Mouse (Mus musculus): ENCODE results near the gene Slit3. TPM values are rescaled to one million over a fixed set of nuclear protein-coding genes. Genes with fewer than 3 reads are reported as not detected.

Slit3 gene
- polyA plus RNA-seq, 1 experiment from 2014 or later, result 9.0 TPM

- H3K4me2 ChIP-seq (ENCODE audit: low read length), result peak overlapping the region; percentile 18; the same call in 1 of the 2 replicates
- peak; percentile 57 for ATAC-seq
Measured at GRCm38 (mm10) chr11:35282825-35283571, 162.0 kb downstream of the Slit3 start.

GRCm38 (mm10) chr11:35283767-35284166, 162.7 kb downstream of the Slit3 start:
- no peak overlapping the region for H3K4me2 ChIP-seq (ENCODE audit: low read length)
- 30% methylated on average over 3 of the region's 3 CpGs for WGBS

More at GRCm38 (mm10) chr11:35282825-35283571, 162.0 kb downstream of the Slit3 start:
- Histone ChIP-seq H3K27me3 (replicated peaks; ENCODE audit: control insufficient read depth, insufficient read depth, low read length) (0 out of 2 replicates have a peak, but pooled peaks cover 6% of the 10 kb centered on the region), H3K9me3 (ENCODE audit: control insufficient read depth, low read length) (no peaks in the 10 kb centered on the region), H3K27ac (ENCODE audit: low read depth, low read length) (no peak overlapping the region), H3K4me1 (ENCODE audit: control insufficient read depth, insufficient read depth, low read depth, low read length) (peaks cover 29% of the 10 kb centered on the region), H3K36me3 (ENCODE audit: control insufficient read depth, insufficient read depth, low read length) (no peaks in the 10 kb centered on the region), H3K9ac (ENCODE audit: low read depth, low read length) (peak overlapping the region; percentile 16), H3K4me3 (ENCODE audit: low read length) (no peak overlapping the region)
- WGBS, result 16% methylated on average over 12 of the region's 12 CpGs

GRCm38 (mm10) chr11:35286578-35287390, 165.8 kb downstream of the Slit3 start:
- 44% methylated on average over 13 of the region's 13 CpGs for WGBS
- Histone ChIP-seq H3K36me3 (ENCODE audit: control insufficient read depth, insufficient read depth, low read length) (no peaks in the 10 kb centered on the region), H3K9me3 (ENCODE audit: control insufficient read depth, low read length) (no peaks in the 10 kb centered on the region), H3K27me3 (replicated peaks; ENCODE audit: control insufficient read depth, insufficient read depth, low read length) (0 out of 2 replicates have a peak, but pooled peaks cover 4% of the 10 kb centered on the region), H3K27ac (ENCODE audit: low read depth, low read length) (no peak overlapping the region), H3K4me1 (ENCODE audit: control insufficient read depth, insufficient read depth, low read depth, low read length) (peaks cover 23% of the 10 kb centered on the region), H3K9ac (ENCODE audit: low read depth, low read length) (no peak overlapping the region), H3K4me2 (ENCODE audit: low read length) (no peak overlapping the region), H3K4me3 (ENCODE audit: low read length) (no peak overlapping the region)
- ATAC-seq, result no peak

More at GRCm38 (mm10) chr11:35283767-35284166, 162.7 kb downstream of the Slit3 start:
- no peaks in the 10 kb centered on the region for H3K9me3 ChIP-seq (ENCODE audit: control insufficient read depth, low read length)
- H3K4me1 ChIP-seq (ENCODE audit: control insufficient read depth, insufficient read depth, low read depth, low read length), result peaks cover 25% of the 10 kb centered on the region
- no peak overlapping the region for H3K4me3 ChIP-seq (ENCODE audit: low read length)
- H3K27me3 ChIP-seq (replicated peaks; ENCODE audit: control insufficient read depth, insufficient read depth, low read length), result 0 out of 2 replicates have a peak, but pooled peaks cover 6% of the 10 kb centered on the region
- no peak overlapping the region for H3K9ac ChIP-seq (ENCODE audit: low read depth, low read length)
- H3K36me3 ChIP-seq (ENCODE audit: control insufficient read depth, insufficient read depth, low read length), result no peaks in the 10 kb centered on the region
- H3K27ac ChIP-seq (ENCODE audit: low read depth, low read length), result no peak overlapping the region
- peak; percentile 79 for ATAC-seq

- H3K4me3 ChIP-seq (ENCODE audit: low read length), result no peak overlapping the region
- ATAC-seq, result no peak
- WGBS, result 95% methylated on average over 7 of the region's 7 CpGs
- H3K36me3 ChIP-seq (ENCODE audit: control insufficient read depth, insufficient read depth, low read length), result no peaks in the 10 kb centered on the region
- peaks cover 17% of the 10 kb centered on the region for H3K4me1 ChIP-seq (ENCODE audit: control insufficient read depth, insufficient read depth, low read depth, low read length)
- 0 out of 2 replicates have a peak, but pooled peaks cover 4% of the 10 kb centered on the region for H3K27me3 ChIP-seq (replicated peaks; ENCODE audit: control insufficient read depth, insufficient read depth, low read length)
- H3K27ac ChIP-seq (ENCODE audit: low read depth, low read length), result no peak overlapping the region
- H3K9ac ChIP-seq (ENCODE audit: low read depth, low read length), result no peak overlapping the region
- no peak overlapping the region for H3K4me2 ChIP-seq (ENCODE audit: low read length)
- no peaks in the 10 kb centered on the region for H3K9me3 ChIP-seq (ENCODE audit: control insufficient read depth, low read length)
Measured at GRCm38 (mm10) chr11:35288056-35288455, 167.0 kb downstream of the Slit3 start.

- Histone ChIP-seq H3K4me3 (ENCODE audit: low read length) (no peak overlapping the region), H3K27ac (ENCODE audit: low read depth, low read length) (no peak overlapping the region), H3K36me3 (ENCODE audit: control insufficient read depth, insufficient read depth, low read length) (no peaks in the 10 kb centered on the region), H3K4me2 (ENCODE audit: low read length) (no peak overlapping the region), H3K9ac (ENCODE audit: low read depth, low read length) (no peak overlapping the region), H3K9me3 (ENCODE audit: control insufficient read depth, low read length) (no peaks in the 10 kb centered on the region), H3K27me3 (replicated peaks; ENCODE audit: control insufficient read depth, insufficient read depth, low read length) (peaks cover 4% of the 10 kb centered on the region; the same call in 1 of the 2 replicates), H3K4me1 (ENCODE audit: control insufficient read depth, insufficient read depth, low read depth, low read length) (peaks cover 11% of the 10 kb centered on the region)
- ATAC-seq, result no peak
- WGBS, result 87% methylated on average over 14 of the region's 14 CpGs
Measured at GRCm38 (mm10) chr11:35288761-35289278, 167.8 kb downstream of the Slit3 start.

GRCm38 (mm10) chr11:35292228-35292747, 171.3 kb downstream of the Slit3 start:
- Histone ChIP-seq H3K27me3 (replicated peaks; ENCODE audit: control insufficient read depth, insufficient read depth, low read length) (peaks cover 2% of the 10 kb centered on the region; the same call in 1 of the 2 replicates), H3K9ac (ENCODE audit: low read depth, low read length) (no peak overlapping the region), H3K9me3 (ENCODE audit: control insufficient read depth, low read length) (no peaks in the 10 kb centered on the region), H3K36me3 (ENCODE audit: control insufficient read depth, insufficient read depth, low read length) (no peaks in the 10 kb centered on the region), H3K4me2 (ENCODE audit: low read length) (no peak overlapping the region), H3K4me3 (ENCODE audit: low read length) (no peak overlapping the region), H3K27ac (ENCODE audit: low read depth, low read length) (no peak overlapping the region), H3K4me1 (ENCODE audit: control insufficient read depth, insufficient read depth, low read depth, low read length) (peaks cover 10% of the 10 kb centered on the region)
- WGBS, result 63% methylated on average over 8 of the region's 8 CpGs
- ATAC-seq, result no peak

GRCm38 (mm10) chr11:35293197-35293596, 172.2 kb downstream of the Slit3 start:
- H3K9ac ChIP-seq (ENCODE audit: low read depth, low read length), result no peak overlapping the region
- peaks cover 10% of the 10 kb centered on the region for H3K4me1 ChIP-seq (ENCODE audit: control insufficient read depth, insufficient read depth, low read depth, low read length)
- H3K27me3 ChIP-seq (replicated peaks; ENCODE audit: control insufficient read depth, insufficient read depth, low read length), result peaks cover 2% of the 10 kb centered on the region; the same call in 1 of the 2 replicates
- H3K4me3 ChIP-seq (ENCODE audit: low read length), result no peak overlapping the region
- H3K9me3 ChIP-seq (ENCODE audit: control insufficient read depth, low read length), result no peaks in the 10 kb centered on the region
- 73% methylated on average over 5 of the region's 5 CpGs for WGBS
- ATAC-seq, result no peak
- no peak overlapping the region for H3K4me2 ChIP-seq (ENCODE audit: low read length)
- H3K27ac ChIP-seq (ENCODE audit: low read depth, low read length), result no peak overlapping the region
- no peaks in the 10 kb centered on the region for H3K36me3 ChIP-seq (ENCODE audit: control insufficient read depth, insufficient read depth, low read length)

- Histone ChIP-seq H3K27me3 (replicated peaks; ENCODE audit: control insufficient read depth, insufficient read depth, low read length) (peaks cover 2% of the 10 kb centered on the region; the same call in 1 of the 2 replicates), H3K9ac (ENCODE audit: low read depth, low read length) (no peak overlapping the region), H3K9me3 (ENCODE audit: control insufficient read depth, low read length) (no peaks in the 10 kb centered on the region), H3K27ac (ENCODE audit: low read depth, low read length) (no peak overlapping the region), H3K4me2 (ENCODE audit: low read length) (no peak overlapping the region), H3K4me3 (ENCODE audit: low read length) (no peak overlapping the region), H3K36me3 (ENCODE audit: control insufficient read depth, insufficient read depth, low read length) (no peaks in the 10 kb centered on the region), H3K4me1 (ENCODE audit: control insufficient read depth, insufficient read depth, low read depth, low read length) (peaks cover 10% of the 10 kb centered on the region)
- WGBS, result 43% methylated on average over 7 of the region's 7 CpGs
- ATAC-seq, result no peak
Measured at GRCm38 (mm10) chr11:35294670-35295069, 173.6 kb downstream of the Slit3 start.

Data from hindbrain, embryonic 16.5 days (tissue).